Mouse (Mus musculus) cortical plate, adult 2 months (tissue): ENCODE measurements around the gene Scn8a.

Experiments used
- CTCF ChIP-seq: fragments of 200-500 bp; IDR thresholded peaks from 2 replicates; pipeline ENCODE4 v1.5.1; 2011; ENCODE audit warnings: mild to moderate bottlenecking, control low read depth, low read length; ENCODE audit not compliant: insufficient read depth; ENCODE audit errors: extremely low read depth
- POLR2A ChIP-seq: fragments of 200-500 bp; IDR thresholded peaks from 2 replicates; pipeline ENCODE4 v1.6.1; 2011; ENCODE audit warnings: mild to moderate bottlenecking, low read length, control low read depth; ENCODE audit not compliant: insufficient read depth; ENCODE audit errors: extremely low read depth

DNA sequence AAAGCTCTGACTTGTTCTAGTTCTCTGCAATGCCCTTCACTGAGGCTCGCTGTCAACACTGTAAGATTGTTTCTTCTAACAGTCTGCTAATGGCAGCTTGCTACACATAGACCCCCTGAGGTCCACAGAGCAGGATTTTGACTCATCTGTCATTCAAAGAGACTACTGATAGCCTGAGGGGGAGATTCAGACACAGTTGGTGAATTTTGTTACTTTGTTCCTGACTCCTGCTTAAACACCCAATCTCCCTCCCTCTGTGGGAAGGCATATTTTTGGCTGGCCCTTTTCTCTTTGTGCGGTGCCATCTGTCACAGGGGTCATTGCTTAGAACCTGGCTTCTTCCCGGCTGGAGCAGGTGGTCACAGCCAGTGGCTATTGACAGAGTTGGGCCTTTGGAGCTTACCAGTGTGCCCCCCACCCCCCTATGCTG lies 40.1 kb downstream of the Scn8a start:
- TF ChIP-seq CTCF (no peak), POLR2A (no peak)
